Mouse (Mus musculus): ENCODE results near the gene Kcnj11.

DNA sequence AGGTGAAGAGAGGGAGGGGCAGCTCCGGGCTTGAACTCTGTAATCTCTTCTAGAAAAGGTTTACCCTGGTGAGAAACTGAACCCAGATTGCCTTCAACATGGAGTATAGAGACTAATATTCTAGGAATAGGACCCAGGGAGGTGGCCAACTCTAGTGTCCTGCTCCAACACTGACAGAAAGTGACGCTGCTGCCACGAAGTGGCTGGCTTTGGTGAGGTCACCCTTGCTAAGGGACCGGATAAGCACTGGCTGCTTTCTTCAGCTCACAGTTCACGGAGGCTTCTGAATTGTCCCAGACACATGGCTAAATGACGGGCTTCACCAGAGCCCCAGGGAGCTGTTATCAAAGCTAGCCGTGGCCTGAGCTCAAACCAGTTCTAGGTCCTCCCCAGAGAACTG lies 33.3 kb upstream of the Kcnj11 start:
- TF ChIP-seq GATA1 (IDR thresholded peaks at IDR 0.05; ENCODE audit: borderline replicate concordance, low read length) (no peak), FLI1 (IDR thresholded peaks at IDR 0.05; ENCODE audit: low read length) (no peak)
